Mouse (Mus musculus) retina, postnatal 1 day (tissue): ENCODE data around the gene Wnt4.
A peak's percentile ranks its signal among the peaks of the same experiment; 100 is the strongest.

Experiments
- DNase-seq: peaks from one replicate; pipeline ENCODE4 v3.0.0-alpha.2; 2012

Gene Wnt4

DNA sequence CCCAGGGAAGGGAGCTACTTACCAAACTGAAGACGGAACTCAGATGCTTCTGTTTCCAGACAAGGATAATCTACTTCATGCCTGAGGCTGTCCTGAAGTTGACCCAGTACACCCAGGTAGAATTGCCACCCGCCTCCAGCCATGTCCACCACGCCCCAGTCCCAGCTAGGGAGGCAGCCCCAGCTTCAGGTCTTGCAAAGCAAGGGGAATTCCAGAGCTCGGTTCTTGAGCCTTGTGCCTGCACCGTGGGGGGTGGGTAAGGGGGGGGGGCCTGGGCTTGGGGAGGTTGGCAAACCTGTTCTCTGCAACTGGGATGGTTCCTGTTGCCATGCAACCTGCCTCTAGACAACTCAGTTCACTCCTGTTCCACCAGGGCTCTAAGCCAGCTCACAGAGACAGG, 2.1 kb downstream of the Wnt4 start:
- DNase-seq, result no peak

DNA sequence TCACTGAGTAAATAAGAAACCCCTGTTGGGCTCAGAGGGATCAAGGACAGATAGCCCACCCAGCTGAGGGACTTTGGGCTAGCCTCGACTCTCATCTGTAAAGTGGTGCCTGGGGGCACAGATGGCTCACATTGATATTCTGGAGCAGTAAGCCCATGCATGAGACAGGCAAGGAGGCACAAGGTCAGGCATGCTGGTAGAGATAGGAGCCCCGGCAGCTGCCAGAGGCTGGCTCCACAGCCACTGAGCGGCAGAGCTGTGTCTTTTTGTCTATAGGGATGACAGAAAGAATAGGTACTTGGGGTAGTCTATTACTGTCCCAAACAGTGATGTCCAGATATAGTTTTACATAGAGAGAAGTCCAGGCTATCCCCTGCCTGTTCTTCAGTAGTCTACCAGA, 4.0 kb downstream of the Wnt4 start:
- DNase-seq, result no peak

DNA sequence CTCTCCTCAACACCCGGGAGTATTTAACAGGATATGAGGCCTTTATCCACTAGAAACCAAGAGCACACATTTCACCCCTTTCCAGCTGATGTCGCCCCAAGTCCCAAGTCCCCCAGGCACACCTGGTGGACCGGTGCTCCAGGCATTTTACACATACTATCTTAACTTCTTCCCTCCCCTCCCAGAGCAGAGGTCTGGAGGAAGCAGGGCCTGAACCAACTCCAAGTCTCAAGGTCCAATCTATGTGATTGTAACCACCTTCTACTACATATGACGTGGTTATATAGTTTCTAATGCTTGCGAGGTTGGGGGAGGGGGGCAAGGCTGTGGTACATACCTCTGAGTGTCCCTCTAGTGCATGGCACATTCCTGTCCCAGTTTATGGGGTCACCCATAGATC, 4.8 kb downstream of the Wnt4 start:
- no peak for DNase-seq

DNA sequence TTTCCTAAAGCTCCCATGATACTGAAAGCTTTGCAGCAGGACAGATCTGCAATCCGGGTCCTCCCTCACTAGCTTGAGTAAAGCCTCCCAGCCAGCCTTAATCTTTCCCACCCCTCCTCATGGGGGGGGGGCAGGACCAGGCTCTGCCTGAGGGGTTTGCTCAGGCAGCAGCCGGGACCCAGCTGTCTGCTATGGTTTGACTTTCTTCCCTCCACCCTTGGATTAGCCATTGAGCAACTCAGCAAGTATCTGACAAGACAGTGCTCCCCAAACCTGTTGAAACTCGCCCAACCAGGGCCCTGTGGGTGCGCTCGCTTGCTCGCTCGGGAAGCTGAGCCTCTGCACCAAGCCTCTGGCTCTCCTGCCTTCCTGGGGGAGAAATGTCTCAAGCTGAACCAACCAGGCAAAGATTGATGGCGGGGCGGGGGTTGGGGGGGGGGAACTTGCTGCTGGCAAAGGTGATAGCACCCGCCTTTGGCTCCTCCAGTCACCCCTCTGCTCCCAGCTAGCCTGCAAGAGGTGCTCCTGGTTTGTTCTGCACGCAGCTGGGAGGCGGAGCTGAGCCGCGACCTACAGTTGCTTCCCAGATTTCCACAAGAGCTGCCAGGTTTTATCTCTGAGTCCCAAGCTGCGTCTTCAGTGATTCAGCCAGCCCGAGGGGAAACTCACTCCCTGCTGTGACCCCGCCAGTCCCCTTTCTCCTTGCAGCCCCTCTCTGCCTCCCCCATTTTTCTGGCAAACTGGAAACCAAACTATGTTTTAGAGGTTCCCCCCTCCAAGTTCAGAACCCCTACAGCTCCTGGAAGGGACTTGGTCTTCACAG, 5.5 kb downstream of the Wnt4 start:
- peak; percentile 52 for DNase-seq

DNA sequence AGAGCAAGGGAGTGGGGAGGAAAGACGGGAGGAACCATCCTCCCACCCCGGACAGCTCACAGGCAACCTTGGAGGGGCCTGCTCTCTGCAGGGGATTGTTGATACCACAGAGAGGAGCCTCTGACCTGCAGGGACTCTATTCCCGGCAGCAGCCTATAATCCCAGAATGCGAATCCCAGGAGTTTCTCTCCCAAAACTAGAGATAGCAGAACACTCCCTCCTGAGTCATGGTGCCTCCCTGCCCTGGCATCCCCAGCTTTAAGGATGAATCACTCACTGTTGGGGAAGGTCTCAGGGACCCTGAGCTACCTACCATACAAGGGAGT, 6.1 kb downstream of the Wnt4 start:
- no peak for DNase-seq

DNA sequence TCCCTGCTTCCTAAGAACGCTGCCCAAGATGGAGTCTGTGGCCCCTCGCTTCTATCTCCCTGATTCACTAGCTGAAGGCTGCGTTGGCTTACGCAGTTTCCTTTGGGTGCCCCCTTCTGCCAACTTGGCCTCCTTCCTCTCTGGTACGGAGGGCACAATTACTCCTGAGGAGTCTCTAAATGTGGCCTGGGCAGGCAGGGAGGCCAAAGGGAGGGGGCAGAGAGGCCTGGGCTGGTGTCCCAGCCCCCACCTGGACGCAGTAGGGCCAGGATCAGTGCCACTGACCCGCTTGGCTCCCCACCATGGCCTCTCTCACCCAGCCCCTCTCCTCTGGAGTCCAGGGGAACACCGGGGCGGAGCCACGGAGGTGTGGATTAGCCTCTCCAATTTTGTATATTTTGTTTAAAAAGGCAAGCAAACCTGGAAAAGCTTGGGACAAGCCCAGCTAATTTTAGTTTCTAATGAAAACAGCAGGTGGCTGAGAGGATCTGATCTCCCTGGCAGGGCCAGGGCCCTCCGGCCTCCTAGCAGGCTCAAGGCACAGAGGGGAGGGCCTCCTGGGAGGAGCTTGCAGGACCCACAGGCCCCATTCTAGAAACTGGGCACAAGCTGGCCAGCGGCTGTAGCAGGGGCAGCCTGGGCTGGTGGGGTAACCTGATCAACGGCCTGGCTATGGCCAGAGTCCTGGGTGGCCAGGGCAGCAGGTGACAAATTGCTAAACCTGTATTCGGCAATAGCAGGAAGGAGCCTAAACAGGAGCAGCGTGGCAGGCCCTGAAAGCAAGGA, 8.8 kb downstream of the Wnt4 start:
- DNase-seq, result no peak

DNA sequence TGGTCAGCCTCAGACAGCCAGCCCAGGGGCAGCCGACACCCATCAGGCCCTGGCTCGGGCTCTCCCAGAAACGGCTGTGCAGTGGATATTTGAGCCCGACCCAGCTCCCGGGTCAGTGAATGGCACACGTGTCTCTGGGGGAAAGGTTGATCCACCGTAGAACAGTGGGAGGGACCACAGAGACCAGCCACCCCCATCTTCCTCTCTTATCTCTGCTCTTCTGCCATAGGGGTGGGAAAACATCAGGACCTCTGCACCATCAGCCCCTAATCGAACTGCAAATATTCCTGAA, 9.3 kb downstream of the Wnt4 start:
- DNase-seq, result no peak

DNA sequence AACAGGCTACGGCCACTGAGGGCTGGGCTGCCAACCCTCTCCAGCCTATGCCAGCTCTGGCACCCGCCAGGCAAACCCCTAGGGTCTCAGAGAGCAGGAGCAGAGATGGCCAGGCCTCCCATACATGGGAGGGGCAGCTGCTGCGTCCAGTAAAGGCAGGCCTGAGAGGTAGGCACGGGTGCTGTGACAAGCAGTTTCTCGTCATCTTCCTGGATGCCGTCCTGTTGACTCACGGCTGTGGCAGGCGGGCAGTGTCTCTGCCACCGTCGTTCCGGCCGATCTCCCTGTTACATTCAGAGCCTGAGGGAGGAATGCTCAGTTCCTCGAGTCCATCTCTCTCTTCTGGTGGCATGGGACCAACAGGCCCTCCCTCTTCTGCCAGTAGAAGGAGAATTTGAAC, 9.9 kb downstream of the Wnt4 start:
- DNase-seq, result no peak

DNA sequence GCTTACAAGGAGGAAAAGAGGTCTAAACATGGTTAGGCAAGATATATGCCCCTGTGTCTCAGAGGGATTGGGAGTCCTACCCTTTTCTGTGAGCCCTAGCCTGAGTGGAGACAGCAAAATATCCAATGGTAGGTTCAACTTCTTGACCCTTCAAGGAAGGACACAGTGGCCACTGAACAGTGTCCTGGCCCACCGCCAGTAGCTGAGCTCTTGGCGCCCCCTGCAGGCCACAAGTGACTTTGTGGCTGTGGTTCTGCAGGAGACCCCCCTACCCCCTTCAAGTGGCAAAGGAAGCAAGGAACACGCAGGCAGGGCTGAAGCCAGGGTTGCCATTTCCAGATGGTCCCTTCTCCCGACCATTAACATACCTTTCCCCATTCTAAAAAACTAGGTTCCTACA, 10.5 kb downstream of the Wnt4 start:
- DNase-seq, result peak; percentile 78

DNA sequence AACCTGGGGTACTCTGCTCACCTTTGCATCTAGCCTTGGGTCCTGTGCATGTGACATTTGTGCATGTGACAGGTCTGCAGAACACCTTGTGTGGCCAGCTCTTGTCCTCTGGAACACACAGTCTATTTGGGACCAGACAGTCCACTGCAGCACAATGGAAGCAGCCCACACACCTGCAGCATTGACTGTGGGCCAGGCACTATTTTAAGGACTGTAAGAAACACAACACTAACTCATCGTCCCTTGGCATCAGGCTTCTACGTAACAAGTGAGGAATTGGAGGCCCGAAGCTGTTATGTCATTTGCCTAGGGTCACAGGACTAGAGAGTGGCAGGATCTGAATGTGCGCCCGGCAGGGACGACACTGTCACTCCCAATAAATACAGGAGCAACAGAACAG, 12.4 kb downstream of the Wnt4 start:
- DNase-seq, result no peak

DNA sequence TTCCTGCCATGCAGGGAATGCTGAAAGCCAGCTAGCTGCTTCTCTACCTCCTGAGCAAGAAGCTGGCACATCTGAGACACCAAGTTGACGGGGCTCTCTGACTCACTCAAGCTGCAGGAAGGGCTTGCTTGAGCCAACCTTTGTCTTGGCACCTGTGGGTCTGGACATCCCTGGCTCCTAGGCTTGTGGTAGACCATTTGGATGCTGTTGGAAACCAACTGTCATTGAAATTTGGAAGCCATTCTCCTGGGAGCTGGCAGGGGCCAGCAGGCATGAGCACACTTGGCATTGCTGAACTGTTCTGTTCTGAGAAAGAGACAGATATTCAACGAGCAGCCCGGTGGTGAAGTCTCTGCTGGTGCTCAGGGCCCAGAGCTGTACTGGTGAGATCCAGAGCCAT, 13.0 kb downstream of the Wnt4 start:
- DNase-seq, result no peak

DNA sequence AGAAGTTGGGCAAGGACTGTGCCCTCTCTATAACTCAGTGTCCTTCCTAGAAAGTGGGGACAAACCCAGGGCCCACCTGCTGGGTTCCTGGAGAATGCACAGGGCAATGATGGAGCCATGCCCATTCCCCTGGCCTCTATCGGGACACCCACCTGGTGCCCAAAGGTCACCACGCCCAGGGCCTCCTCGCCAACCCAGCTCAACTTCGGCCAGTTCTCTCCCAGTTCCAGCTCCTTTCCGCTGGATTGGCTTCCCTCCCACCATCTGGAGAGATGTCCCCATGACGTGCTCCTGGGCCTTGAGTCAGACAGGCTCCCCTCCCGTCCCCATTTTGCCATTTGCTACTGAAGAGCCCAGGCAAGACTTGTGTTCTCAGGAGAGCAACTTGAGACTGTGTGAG, 15.3 kb downstream of the Wnt4 start:
- DNase-seq, result no peak

DNA sequence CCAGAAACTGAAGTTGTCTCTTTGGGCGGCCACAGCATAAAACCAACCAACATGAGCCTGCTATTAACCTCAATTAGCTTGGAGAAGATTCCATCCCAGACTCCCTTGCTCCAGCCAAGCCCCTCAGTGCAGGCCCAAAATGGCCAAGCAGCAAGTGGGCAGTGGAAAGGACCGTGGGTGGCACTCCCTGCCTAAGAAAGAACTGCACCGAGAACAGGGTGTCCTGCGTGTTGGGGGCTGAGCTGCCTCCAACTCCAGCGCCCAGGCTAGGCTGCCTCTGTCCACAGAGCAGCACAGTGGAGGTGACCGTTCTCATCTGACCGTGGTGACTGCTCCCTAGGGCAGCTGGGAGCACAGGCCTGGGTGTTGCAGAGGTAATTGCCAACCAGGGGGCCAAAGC, 16.7 kb downstream of the Wnt4 start:
- DNase-seq, result no peak

DNA sequence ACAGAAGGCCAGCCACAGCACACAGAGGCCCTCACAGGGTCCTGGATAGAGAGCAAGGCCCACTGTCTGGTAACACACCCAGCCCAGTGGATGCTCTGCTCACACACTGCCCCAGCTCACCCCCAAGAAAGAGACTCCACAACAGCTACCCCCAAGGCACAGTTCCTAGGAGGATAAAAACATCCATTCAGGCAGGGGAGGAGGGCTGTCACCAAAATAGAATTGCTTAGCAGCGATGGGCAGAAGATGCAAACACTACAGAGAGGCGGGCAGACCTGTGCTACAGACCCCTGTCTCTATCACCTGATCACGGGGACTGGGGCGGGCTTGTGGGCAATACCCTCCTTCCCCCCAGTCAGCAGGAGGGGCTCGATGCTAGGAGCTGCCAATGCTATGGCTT, 17.2 kb downstream of the Wnt4 start:
- no peak for DNase-seq

DNA sequence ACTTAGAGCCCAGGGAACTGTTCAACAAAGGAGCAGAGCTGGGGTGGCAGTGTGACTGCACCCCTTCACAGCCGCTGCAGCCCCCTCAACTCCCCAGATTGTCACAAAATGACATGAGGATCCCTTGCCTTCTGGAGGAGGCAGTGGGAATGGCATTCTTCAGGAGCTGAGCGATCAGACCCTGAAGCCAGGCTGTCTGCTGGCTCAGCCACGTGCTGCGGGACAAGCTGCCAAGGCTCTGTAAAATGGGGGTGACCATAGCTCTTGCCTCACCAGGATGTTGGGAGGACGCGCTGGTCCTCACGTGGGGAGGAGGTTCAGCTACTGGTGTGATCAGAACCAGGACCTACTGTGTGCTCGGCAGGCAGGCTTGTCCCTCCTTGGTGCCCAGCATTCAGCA, 17.7 kb downstream of the Wnt4 start:
- DNase-seq, result no peak

DNA sequence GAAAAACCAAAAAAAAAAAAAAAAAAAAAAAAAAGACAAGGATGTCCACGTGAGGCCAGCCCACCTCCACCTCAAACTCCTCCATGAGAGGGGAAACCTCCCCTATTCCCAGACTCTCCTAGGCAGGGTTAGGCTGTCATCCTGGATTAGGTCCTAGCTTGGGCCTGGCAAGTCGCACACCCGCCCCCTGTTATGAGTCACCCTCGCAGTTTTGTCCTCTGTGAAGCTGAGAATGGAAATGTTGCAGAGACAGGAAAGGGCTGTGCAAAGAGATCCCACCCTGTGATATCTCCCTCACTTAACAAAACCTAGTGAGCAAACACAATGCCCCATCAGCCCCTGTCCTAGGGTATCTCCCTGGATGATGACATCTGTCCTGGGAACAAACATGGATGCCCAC, 20.3 kb downstream of the Wnt4 start:
- DNase-seq, result no peak

DNA sequence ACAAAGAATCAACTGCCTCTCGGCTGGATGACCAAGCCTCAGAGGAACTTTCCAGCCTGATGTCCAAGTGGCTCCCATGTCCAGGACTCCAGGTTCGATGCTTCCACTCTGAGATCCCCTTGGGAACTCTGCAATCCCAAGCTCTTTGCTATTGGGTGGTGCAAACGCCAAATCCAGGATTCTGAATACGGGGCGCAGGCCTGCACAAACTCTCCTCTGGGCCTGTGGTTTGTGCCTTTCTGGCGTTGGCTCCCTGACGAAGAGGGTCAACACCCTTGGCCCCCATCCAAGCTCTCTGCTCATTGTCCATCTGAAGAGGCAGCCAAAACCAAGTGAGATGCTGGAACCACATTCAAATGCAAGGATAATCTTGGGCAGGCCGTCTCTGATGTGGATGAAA, 21.1 kb downstream of the Wnt4 start:
- DNase-seq, result no peak

DNA sequence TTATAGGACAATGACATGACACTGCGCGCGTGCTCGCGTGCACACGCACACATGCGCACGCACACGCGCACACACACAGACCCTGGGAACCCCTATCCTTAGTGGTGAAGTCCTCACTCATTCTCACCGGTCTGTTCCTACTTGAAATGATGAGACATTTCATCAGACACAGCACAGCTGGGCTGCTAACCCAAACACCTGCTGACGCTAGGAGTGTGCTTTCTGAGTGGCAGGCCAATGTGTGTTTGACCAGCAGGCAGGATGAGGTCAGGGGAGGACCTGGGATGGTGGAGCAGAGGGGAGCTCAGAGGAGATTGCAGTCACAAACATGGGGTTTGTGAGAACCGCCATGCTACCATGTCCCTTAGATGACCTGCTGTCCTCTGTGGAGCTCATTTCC, 22.9 kb downstream of the Wnt4 start:
- no peak for DNase-seq

DNA sequence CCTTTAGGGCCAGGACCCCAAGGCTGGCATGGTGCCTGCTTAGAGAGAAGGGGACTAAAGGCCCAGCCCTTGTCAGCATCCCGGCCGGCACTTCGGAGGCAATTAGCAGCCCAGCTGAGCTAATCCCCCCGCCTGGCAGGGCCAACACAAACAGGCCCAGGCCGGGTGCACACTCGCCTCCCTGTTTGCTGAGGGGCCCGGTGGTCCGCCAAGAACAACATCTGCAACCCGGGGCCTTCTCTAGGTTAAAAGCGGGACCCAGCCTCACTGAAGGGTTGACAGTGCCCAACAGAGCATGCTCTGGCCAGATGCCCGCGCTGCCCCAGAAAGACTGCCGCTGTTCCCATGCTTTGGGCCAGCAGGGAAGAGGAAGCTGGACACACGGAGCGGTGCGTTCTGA, 24.3 kb downstream of the Wnt4 start:
- peak; percentile 63 for DNase-seq

DNA sequence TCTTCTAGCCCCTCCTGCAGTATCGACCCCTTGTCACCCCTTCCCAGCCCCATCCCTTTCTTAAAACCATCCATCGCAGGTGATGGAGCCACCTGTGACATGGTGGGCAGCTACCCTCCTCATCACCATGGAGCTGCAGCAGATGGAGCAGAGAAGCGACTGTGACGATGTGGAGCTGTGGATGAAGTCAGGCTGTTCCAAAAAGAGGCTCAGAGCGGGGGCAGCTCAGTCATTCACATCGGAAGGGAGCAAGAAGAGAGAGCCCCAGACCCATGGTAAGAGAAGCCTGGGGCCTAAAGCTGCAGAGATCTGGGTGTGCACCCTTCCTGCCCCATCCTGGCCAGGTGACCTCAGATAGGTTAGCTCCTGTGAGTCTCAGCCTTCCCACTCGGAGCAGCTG, 26.8 kb downstream of the Wnt4 start:
- DNase-seq, result no peak

DNA sequence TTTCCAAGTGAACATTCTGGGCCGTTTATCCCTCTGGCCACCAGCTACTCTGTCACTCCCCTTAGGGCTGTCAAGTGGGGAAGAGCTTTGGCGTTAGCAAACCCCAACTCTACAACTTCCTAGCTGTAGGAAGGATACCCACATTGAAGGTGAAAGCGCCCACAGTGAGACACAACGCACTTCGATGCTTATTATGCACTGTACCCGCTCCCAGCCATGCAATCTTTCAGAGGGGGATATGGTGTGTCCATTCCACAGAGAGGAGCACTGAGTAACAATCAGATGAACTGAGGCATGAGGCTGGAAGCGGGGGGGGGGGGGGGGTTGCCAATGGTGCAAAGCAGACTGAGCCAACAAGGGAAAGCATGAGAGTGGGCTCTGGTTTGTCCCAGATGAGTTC, 27.8 kb downstream of the Wnt4 start:
- DNase-seq, result no peak

DNA sequence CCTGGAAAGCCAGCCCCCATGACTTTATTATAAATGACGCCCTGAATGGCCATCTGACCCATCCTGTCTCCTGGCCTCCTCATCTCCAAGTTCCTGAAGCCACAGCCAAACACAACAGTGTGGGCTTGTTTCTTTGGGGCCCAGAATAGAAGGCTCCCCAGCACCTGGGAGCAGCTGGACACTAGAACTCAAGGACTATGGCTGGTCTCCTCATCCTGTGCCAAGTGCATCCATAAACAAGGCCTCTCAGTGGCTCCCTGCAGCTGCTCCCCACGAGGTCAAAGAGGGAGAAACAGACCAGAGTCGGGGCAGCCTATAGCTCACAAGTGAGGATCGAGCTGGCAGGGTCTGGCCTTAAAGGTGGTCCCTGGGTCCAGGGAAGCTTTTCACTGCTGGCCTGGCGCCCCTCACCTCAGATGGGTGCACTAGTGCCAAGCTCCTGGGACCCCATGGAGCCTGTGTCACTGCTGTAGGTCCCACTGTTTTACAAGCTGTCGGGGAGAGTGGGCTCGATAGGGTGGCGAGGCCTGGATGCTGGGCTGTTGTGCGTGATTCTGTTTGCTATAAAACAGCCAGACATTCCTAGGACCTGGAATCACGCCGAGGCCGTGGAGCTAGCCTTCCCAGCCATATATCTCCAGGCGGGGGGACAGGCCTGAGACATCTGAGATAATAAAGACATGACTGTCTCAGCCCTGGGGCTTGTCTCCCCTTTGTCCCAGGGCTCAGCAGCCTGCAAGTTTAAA, 28.7 kb downstream of the Wnt4 start:
- DNase-seq, result no peak

DNA sequence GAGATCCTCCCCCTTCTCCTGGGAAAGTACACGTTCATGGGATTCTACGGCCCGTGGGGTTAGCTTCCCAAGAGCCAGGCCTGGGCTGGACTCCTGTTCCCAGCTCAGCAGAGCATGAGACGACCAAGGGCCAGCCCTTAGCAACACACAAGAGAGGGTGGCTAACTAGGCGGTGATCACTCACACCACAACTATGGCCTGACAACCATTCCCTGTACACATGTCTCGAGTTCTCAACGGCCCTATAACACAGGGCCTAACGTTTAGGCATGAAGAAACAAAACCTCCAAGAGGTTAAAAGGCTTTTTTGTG, 29.2 kb downstream of the Wnt4 start:
- DNase-seq, result no peak

DNA sequence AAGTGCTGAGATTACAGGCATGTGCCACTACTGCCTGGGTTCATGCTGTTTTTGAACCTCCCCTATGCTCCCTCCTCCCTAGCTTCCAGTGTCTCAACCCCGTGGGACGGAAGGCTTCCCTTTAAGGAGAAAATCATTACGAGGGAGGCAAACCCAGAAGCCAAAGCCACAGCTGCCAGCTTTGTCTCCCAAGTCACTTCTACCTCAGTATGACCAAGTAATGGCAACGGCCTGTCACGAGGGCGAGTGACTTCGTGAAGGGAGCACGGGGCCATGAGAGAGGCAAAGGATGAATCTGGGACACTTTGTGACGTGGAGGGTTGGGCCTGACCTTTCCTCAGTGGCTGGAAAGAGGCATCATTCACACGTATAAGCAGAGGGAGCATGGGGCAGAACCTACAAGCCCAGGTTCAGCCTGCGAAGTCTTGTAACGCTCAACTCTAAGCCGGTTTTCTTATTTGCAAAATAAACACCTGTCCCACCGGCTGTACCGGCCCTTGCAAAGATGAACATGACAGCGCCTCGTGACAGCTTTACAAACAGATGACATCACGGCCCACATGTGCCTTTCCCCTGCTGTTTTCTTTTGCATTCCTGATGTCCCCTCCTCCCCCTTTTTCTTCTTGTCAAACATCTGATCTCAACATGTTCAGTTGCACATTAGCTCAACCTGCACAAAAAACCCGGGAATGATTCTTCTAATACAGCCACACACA, 29.9 kb downstream of the Wnt4 start:
- DNase-seq, result no peak
